Mouse (Mus musculus): ENCODE measurements around the gene Cfap157. TPM values are rescaled to one million over a fixed set of nuclear protein-coding genes. Genes with fewer than 3 reads are reported as not detected.
A peak's percentile ranks its signal among the peaks of the same experiment; 100 is the strongest.

Cfap157 gene
- polyA plus RNA-seq (2015; fragmentation: Nextera tagmentation; extraction: Ambion mirVana) = 0.16 and 0.52 TPM in 2 replicates

DNA sequence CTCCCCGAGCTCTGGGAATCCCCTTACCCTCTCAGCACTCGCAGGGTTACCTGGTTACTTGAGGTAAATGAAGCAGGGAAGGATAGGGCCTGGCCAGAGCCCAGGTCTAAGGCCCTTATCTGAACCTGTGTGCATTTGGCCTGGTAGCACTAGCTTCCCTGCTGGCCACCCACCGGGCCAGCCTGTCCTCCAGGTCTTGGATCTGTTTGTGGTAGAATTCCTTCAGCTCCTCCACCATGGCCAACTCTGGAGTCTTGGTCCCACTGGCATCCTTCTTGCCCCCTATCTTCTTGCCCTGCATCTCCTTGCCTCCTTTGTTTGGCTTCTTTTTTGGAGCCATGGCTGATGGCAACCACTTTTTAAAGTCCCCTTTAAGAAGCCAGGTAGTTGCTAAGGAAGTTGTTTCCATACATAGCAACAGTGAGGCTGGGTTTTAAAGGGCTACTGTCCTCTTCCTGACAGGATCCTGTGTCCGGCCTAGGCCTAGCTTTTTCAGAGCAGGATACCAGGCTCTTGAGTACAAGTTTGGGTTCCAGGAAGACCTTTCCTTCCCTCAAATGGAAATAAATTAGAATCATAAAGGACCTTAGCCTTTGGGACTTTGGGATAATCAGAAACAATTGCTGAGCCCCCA, at the start of gene Cfap157:
Cfap157 (minus strand) TSS at position 381 of the 634 bp plus-strand sequence.
- no peak within 1 kb of the TSS for H3K9ac ChIP-seq
- H3K4me2 ChIP-seq = peak within 1 kb of the TSS; percentile 14
- H3K27me3 ChIP-seq = no peaks in the 10 kb centered on the region
- no peak within 1 kb of the TSS for H3K4me3 ChIP-seq
- no peaks in the 10 kb centered on the region for H3K9me3 ChIP-seq (replicated peaks)
- WGBS = 56% methylated on average over 4 of the region's 4 CpGs
- no peak within 1 kb of the TSS for H3K27ac ChIP-seq
- no peaks in the 10 kb centered on the region for H3K36me3 ChIP-seq
- no peak for ATAC-seq (replicated peaks; ENCODE audit: insufficient number of reproducible peaks, insufficient read depth, low FRiP score, low read depth)
- H3K4me1 ChIP-seq (replicated peaks) = peaks cover 11% of the 10 kb centered on the region

DNA sequence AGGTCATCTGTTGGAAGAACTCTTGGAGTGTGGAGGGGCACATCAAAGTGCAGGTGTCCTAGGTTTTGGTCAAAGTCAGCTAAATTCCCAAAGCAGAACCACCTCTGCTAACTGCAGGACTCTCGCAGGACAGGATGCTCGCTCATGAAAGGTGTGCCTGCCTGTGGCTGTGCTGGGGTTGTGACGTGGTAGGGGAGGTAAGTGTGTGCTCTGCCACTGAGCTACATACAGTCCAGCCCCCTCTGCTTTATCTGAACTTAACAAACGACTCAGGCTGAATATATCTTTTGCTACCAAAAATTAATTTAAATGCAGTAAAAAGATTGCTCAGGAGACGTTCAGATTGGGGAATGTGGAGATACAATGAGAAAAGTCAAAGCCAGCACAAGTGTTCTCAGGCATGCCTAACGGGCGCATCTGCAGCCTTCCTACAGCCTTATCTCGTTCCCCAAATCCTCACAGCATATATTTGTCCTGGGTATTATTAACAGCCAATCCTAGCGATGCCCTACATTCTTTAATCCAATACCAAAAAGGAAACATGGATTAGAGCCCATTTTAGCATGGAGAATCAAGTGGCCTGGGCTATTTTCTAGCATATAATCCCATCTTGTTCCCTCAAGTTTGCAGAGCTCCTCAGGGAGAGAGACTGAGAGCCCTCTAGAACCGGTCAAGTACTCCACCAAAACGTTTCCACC, 44.9 kb upstream of the Cfap157 start:
- Histone ChIP-seq H3K4me1 (replicated peaks) (peaks cover 22% of the 10 kb centered on the region), H3K4me2 (no peak overlapping the region), H3K27me3 (no peaks in the 10 kb centered on the region), H3K9me3 (replicated peaks) (no peaks in the 10 kb centered on the region), H3K27ac (peak overlapping the region; percentile 65), H3K36me3 (no peaks in the 10 kb centered on the region), H3K9ac (no peak overlapping the region), H3K4me3 (no peak overlapping the region)
- ATAC-seq (replicated peaks; ENCODE audit: insufficient number of reproducible peaks, insufficient read depth, low FRiP score, low read depth) = no peak
- 50% methylated on average over 11 of the region's 11 CpGs for WGBS

DNA sequence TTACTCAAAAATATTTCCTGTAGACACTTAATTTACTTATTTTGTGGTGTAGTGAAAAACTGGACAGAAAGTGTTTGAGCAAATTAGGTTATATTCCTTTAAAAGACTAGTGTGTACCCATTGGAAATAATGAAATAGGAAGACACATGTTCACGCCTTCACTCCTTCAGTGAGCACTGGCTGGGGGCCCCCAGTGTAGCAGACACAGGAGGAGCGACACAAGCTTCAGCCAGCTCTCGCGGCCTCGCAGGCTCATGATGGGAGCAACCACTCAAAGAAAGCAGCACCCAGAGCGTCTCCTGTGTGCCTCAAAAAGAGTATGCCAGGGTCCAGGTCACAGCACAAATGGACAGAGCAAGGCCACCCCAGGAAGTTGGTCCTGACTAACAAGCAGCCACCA, 41.6 kb upstream of the Cfap157 start:
- ATAC-seq (replicated peaks; ENCODE audit: insufficient number of reproducible peaks, insufficient read depth, low FRiP score, low read depth) = no peak
- WGBS = 71% methylated on average over 6 of the region's 6 CpGs
- Histone ChIP-seq H3K9ac (no peak overlapping the region), H3K4me2 (no peak overlapping the region), H3K36me3 (no peaks in the 10 kb centered on the region; the same call in 1 of the 2 replicates), H3K4me1 (replicated peaks) (peaks cover 24% of the 10 kb centered on the region), H3K27ac (no peak overlapping the region), H3K27me3 (no peaks in the 10 kb centered on the region), H3K9me3 (replicated peaks) (no peaks in the 10 kb centered on the region), H3K4me3 (no peak overlapping the region)

DNA sequence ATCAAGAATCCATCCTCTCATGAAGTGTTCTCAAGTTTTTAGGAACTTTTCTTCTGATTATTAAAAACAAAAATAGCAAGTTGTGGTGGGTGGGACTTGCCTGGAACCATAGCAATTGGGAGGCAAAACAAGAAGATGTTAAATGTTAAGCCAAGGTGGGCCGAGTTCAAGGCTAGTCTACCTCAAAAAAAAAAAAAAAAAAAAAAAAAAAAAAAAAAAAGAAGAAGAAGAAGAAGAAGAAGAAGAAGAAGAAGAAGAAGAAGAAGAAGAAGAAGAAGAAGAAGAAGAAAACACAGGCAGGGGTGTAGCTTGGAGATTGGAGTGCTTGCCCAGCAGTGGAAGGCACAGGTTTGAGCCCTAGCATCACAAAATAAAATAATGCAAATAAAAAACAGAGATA, 40.5 kb upstream of the Cfap157 start:
- 100% methylated on average over 1 of the region's 1 CpGs for WGBS

DNA sequence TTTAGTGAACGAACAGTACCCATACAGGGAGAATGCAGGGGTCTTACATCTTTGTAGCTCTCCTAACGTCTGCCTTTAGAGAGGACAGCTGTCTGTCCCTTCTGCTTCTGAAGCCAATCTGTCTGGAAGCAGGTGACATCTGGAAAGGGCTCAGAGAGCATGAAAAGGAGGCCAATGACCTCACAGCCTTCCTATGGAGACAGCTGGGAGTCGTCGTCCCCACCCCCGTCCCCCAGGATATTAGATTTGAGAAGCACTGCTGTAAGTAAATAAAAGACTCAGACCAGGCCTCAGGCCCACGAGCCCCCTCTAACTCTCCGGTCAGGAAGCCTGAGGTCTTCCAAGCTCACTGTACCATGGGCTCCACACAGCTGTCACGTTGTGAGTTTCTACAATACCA, 40.0 kb upstream of the Cfap157 start:
- H3K9ac ChIP-seq = no peak overlapping the region
- H3K36me3 ChIP-seq = no peaks in the 10 kb centered on the region; the same call in 1 of the 2 replicates
- H3K27me3 ChIP-seq = no peaks in the 10 kb centered on the region
- no peaks in the 10 kb centered on the region for H3K9me3 ChIP-seq (replicated peaks)
- H3K27ac ChIP-seq = no peak overlapping the region
- H3K4me3 ChIP-seq = no peak overlapping the region
- no peak overlapping the region for H3K4me2 ChIP-seq
- WGBS = 60% methylated on average over 8 of the region's 8 CpGs
- peaks cover 14% of the 10 kb centered on the region for H3K4me1 ChIP-seq (replicated peaks)
- no peak for ATAC-seq (replicated peaks; ENCODE audit: insufficient number of reproducible peaks, insufficient read depth, low FRiP score, low read depth)

More for the DNA sequence above, 40.5 kb upstream of the Cfap157 start:
- Histone ChIP-seq H3K4me3 (no peak overlapping the region), H3K4me2 (no peak overlapping the region), H3K36me3 (no peaks in the 10 kb centered on the region; the same call in 1 of the 2 replicates), H3K4me1 (replicated peaks) (peaks cover 20% of the 10 kb centered on the region), H3K27ac (no peak overlapping the region), H3K27me3 (no peaks in the 10 kb centered on the region), H3K9me3 (replicated peaks) (no peaks in the 10 kb centered on the region), H3K9ac (no peak overlapping the region)
- no peak for ATAC-seq (replicated peaks; ENCODE audit: insufficient number of reproducible peaks, insufficient read depth, low FRiP score, low read depth)

DNA sequence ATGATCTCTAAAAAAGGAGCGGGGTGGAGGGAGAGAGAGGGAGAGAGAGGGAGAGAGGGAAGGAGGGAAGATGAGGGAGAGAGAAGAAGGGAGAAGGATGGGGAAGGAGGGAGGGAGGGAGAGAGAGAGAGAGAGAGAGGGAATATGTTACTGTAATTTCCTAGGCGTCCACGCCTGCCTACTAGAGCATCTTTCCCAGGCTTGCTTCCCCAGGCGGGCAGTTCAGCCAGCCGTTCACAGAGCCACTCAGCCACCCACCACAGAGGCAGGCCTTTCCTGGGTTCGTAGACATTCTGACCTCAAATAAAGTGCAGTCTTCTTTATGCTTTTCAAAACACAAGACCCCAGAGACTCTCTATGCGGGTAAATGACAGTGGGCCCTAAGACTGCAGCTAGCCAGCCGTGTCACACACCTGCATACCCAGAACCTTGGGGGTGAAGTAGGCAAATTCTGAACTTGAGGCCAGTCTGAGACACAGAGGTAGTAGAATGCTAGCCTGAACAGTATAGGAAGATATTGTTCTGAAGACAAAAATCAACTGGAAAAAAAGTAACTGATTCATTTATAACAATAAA, 39.4 kb upstream of the Cfap157 start:
- peaks cover 9% of the 10 kb centered on the region for H3K4me1 ChIP-seq (replicated peaks)
- no peak overlapping the region for H3K9ac ChIP-seq
- H3K27ac ChIP-seq = no peak overlapping the region
- ATAC-seq (replicated peaks; ENCODE audit: insufficient number of reproducible peaks, insufficient read depth, low FRiP score, low read depth) = no peak
- H3K36me3 ChIP-seq = no peaks in the 10 kb centered on the region; the same call in 1 of the 2 replicates
- no peak overlapping the region for H3K4me3 ChIP-seq
- WGBS = 67% methylated on average over 8 of the region's 8 CpGs
- no peaks in the 10 kb centered on the region for H3K9me3 ChIP-seq (replicated peaks)
- H3K27me3 ChIP-seq = no peaks in the 10 kb centered on the region
- H3K4me2 ChIP-seq = no peak overlapping the region

DNA sequence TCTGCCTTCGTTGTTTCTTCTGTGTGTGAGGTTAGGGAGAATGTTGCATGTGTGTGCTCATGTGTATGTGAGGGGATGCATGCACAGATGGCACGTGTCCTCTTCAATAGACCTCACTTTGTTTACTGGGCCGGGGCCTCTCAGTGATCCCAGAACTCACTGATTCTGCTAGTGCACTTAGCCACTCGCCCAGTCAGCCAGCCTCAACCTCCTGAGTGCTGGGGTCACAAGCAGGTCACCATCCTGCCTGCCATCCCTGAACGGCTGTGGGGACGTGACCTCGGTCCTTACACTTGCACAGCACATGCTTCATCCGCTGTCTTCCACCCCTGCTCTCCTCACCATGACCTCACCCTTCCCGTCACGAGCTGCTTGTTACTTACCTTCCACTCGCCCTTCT, 38.9 kb upstream of the Cfap157 start:
- Histone ChIP-seq H3K9me3 (replicated peaks) (no peaks in the 10 kb centered on the region), H3K27me3 (no peaks in the 10 kb centered on the region), H3K36me3 (peaks cover 2% of the 10 kb centered on the region; the same call in 1 of the 2 replicates), H3K4me3 (no peak overlapping the region), H3K4me1 (replicated peaks) (peaks cover 7% of the 10 kb centered on the region; the same call in 1 of the 2 replicates), H3K27ac (no peak overlapping the region), H3K9ac (no peak overlapping the region), H3K4me2 (no peak overlapping the region)
- WGBS = 43% methylated on average over 11 of the region's 11 CpGs
- ATAC-seq (replicated peaks; ENCODE audit: insufficient number of reproducible peaks, insufficient read depth, low FRiP score, low read depth) = no peak

DNA sequence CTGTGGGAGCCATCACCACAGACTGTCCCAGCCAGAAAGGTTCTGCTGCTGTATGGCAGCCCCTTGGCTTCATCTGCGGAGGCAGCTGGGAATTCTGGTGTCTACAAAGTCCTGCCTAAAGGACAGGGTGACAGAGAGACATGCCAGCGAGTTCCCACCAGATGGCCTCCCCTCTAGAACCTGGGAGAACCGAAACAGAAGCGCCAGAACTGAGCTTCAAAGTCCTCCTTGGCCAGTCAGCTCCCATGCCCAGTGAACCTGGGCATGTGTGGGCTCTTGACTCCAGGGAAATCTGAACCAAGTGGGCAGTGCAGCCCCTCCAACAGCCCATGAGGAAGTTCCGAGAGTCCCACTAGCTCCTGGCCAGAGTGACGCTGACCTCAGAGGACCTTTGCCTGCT, 38.4 kb upstream of the Cfap157 start:
- 74% methylated on average over 6 of the region's 6 CpGs for WGBS
- peaks cover 7% of the 10 kb centered on the region; the same call in 1 of the 2 replicates for H3K36me3 ChIP-seq
- peaks cover 7% of the 10 kb centered on the region; the same call in 1 of the 2 replicates for H3K4me1 ChIP-seq (replicated peaks)
- H3K9me3 ChIP-seq (replicated peaks) = no peaks in the 10 kb centered on the region
- no peaks in the 10 kb centered on the region for H3K27me3 ChIP-seq
- ATAC-seq (replicated peaks; ENCODE audit: insufficient number of reproducible peaks, insufficient read depth, low FRiP score, low read depth) = no peak
- no peak overlapping the region for H3K4me2 ChIP-seq
- H3K4me3 ChIP-seq = no peak overlapping the region
- H3K27ac ChIP-seq = no peak overlapping the region
- H3K9ac ChIP-seq = no peak overlapping the region

DNA sequence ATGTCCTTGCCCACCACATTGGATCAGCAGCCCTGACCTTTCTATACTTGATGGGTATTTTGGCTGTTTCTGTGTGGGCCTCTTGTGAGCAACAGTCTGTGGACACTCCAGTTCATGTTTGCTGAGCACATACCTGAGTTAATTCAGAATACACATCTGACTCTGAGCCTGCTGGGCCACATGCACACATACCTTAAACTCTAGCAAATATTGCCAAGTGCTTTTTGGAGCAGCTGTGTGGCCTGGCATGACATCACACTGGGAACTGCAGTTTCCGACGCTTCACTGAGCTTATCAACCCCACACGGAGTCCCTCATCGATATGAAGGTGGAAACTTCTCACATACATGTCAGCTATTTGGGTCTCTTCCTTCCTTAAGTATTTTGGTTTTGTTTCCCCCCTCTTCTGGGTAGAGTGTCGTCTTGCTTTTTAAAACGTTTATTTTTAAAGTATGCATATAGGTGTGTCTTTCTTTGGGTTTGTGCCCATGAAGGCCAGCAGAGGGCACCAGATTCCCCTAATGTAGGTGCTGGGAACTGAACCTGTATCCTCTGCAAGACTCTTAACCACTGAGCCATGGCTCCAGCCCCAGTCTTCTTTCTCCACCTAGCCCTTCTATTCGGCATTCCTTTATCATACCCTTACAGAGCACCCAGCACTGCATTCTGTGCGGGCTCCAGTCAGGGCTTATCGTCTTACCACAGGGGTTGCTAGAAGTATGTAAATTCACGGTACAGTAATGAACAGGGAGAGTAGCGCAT, 37.0 kb upstream of the Cfap157 start:
- Histone ChIP-seq H3K36me3 (peaks cover 9% of the 10 kb centered on the region; the same call in 1 of the 2 replicates), H3K4me3 (no peak overlapping the region), H3K27me3 (no peaks in the 10 kb centered on the region), H3K4me1 (replicated peaks) (peaks cover 7% of the 10 kb centered on the region; the same call in 1 of the 2 replicates), H3K9me3 (replicated peaks) (no peaks in the 10 kb centered on the region), H3K9ac (no peak overlapping the region), H3K4me2 (no peak overlapping the region), H3K27ac (no peak overlapping the region)
- WGBS = 59% methylated on average over 11 of the region's 11 CpGs
- no peak for ATAC-seq (replicated peaks; ENCODE audit: insufficient number of reproducible peaks, insufficient read depth, low FRiP score, low read depth)

DNA sequence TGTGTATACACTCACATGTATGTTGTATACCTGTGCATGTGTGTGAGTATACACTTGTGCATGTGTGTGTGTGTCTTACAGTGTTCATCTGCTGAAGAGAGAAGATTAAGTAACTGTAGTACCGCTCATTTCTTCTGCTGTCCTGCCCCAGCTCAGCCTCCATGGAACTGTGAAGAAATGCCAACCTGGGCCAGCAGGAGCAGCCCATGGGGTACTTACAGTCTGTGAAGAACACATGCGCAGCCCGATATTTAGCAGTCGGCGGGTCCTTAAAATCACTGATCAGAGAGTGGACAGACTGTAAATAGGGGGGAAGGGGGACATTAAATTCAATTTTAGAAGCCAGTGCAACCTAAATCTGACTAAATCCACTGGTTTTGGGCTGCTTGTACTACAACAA, 34.0 kb upstream of the Cfap157 start:
- Histone ChIP-seq H3K9ac (no peak overlapping the region), H3K27me3 (no peaks in the 10 kb centered on the region), H3K4me1 (replicated peaks) (peaks cover 4% of the 10 kb centered on the region; the same call in 1 of the 2 replicates), H3K36me3 (peaks cover 22% of the 10 kb centered on the region; the same call in 1 of the 2 replicates), H3K4me3 (no peak overlapping the region), H3K4me2 (no peak overlapping the region), H3K27ac (no peak overlapping the region), H3K9me3 (replicated peaks) (no peaks in the 10 kb centered on the region)
- 95% methylated on average over 5 of the region's 5 CpGs for WGBS
- ATAC-seq (replicated peaks; ENCODE audit: insufficient number of reproducible peaks, insufficient read depth, low FRiP score, low read depth) = no peak

DNA sequence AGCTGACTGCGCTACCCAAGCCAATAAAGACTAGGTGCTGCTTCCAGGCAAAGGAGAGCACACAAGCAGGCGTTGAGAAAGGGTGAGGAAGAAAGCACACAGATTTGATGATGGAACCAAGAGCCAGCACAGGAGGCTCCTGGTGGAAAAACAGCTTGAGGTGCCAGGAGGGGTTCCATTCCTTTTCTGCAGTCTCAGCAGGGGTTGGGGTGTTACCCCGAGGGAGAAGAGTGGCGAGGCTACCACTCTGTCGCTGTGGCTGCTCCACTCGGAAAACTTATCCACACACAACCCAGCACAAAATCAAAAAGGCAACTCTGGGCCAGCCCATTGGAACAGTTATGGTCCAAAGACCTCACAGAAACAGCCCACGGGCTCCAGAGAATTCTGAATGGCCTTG, 33.4 kb upstream of the Cfap157 start:
- 69% methylated on average over 7 of the region's 7 CpGs for WGBS
- Histone ChIP-seq H3K36me3 (peaks cover 25% of the 10 kb centered on the region; the same call in 1 of the 2 replicates), H3K27ac (no peak overlapping the region)

More for the DNA sequence above, 33.4 kb upstream of the Cfap157 start:
- ATAC-seq (replicated peaks; ENCODE audit: insufficient number of reproducible peaks, insufficient read depth, low FRiP score, low read depth) = no peak
- no peak overlapping the region for H3K4me3 ChIP-seq
- no peaks in the 10 kb centered on the region for H3K9me3 ChIP-seq (replicated peaks)
- H3K4me1 ChIP-seq (replicated peaks) = no peaks in the 10 kb centered on the region
- H3K4me2 ChIP-seq = no peak overlapping the region
- no peaks in the 10 kb centered on the region for H3K27me3 ChIP-seq
- H3K9ac ChIP-seq = no peak overlapping the region
